Mouse (Mus musculus): ENCODE data around the gene Kbtbd8. TPM values are rescaled to one million over a fixed set of nuclear protein-coding genes. Genes with fewer than 3 reads are reported as not detected.

Kbtbd8 gene
- total and polyA plus RNA-seq, 3 experiments = 0.06 to 4.2 (median 3.4) TPM

- no peak for DNase-seq
Measured at GRCm38 (mm10) chr6:95174311-95175143, 57.5 kb downstream of the Kbtbd8 start.

Other genes starting within 250 kb of the Kbtbd8 start
- gene Gm10234, start 204.9 kb downstream of the Kbtbd8 start, total RNA-seq (2021) = not detected
- not detected in 2 replicates for gene Gm10234, start 204.9 kb downstream of the Kbtbd8 start, polyA plus RNA-seq (2012; rRNA removed)

All from adrenal gland, adult 2 months (tissue).